Comparison of ENCODE assay signal across 8 mouse cellular contexts in the genomic region with DNA sequence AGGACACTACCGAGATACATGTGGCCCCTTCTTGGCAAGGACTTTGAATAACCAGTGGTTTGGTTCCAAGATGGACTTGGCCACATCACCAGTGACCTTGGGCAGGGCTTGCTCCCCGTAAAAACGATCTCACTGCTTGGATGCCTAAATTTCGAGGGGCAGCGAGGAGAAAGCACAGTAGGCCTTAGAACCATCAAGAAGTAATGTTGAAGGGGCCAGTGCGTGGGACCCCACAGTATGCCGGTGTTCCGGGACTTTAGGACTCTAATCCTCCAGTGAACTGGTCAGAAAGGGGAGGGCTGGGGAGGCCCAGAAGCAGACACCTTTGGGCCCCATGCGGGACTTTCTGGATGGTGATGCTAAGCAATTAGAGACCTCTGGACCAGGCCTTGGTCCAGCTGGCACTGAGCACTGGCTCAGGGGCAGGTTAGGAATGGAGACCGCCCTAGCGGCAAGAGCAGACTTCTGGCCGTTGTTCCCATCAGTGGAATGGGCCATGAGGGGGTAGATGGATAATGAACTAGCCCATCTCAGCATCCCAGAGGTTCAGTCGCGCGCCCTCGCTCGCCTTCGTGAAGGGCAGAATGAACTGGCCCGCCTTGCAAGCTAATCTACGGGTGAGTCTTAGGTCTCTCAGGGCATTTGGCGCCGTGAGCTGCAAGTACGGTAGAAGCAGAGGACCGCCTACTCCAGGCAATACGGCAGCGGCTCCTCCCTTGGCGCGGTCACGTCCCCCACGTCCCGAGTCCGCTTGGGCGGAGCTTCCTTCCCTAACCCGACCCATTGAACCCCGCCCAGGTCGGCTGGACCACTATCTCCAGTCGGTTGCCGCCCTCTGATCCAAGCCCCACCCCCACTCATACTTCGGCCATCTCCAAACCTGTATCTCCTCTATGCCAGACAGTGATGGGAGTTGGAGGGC. TPM values are rescaled to one million over a fixed set of nuclear protein-coding genes. Genes with fewer than 3 reads are reported as not detected.
DNase-seq lines count a peak whose midpoint lies in the region; ATAC-seq lines count a peak whose summit lies in the region.

No protein-coding gene starts in this region.

- ATAC-seq in hindbrain, embryonic 16.5 days, result peak; percentile 86

- H3K4me1 ChIP-seq in hindbrain, embryonic 16.5 days (ENCODE audit: control insufficient read depth, insufficient read depth, low read depth, low read length), result peaks cover 18% of the 10 kb centered on the region

- H3K36me3 ChIP-seq in hindbrain, embryonic 16.5 days (ENCODE audit: control insufficient read depth, insufficient read depth, low read length), result peaks cover 3% of the 10 kb centered on the region; the same call in 1 of the 2 replicates

- WGBS in hindbrain, embryonic 16.5 days, result under 1% methylated on average over 36 of the region's 39 CpGs

- H3K9me3 ChIP-seq in hindbrain, embryonic 16.5 days (ENCODE audit: control insufficient read depth, low read length), result no peaks in the 10 kb centered on the region

- peaks cover 28% of the 10 kb centered on the region for H3K27me3 ChIP-seq in hindbrain, embryonic 16.5 days (replicated peaks; ENCODE audit: control insufficient read depth, insufficient read depth, low read length)

- DNase-seq in WW6 (ENCODE audit: low read depth, low spot score), result peak; percentile 93
- DNase-seq in cerebellum, postnatal 36 days, result peak; percentile 85 to 90
- DNase-seq in gastrocnemius, adult 18-20 months (ENCODE audit: low spot score), result peak; percentile 97
- peak; percentile 69 to 77 for DNase-seq in left cerebral cortex, adult 18-20 months (ENCODE audit: low spot score in 2 of 2)
- DNase-seq in lung, postnatal 4 days, result peak; percentile 89 to 91
- peak; percentile 96 for DNase-seq in retina, postnatal 1 day
- peak; percentile 72 for DNase-seq in thymus, postnatal 4 days

- H3K9ac ChIP-seq in hindbrain, embryonic 16.5 days (ENCODE audit: low read depth, low read length), result peak overlapping the region; percentile 57

- H3K4me3 ChIP-seq in hindbrain, embryonic 16.5 days (ENCODE audit: low read length), result peak overlapping the region; percentile 42

- peak overlapping the region; percentile 4; the same call in 1 of the 2 replicates for H3K27ac ChIP-seq in hindbrain, embryonic 16.5 days (ENCODE audit: low read depth, low read length)

- H3K4me2 ChIP-seq in hindbrain, embryonic 16.5 days (ENCODE audit: low read length), result peak overlapping the region; percentile 68

RNA-seq across cellular contexts. Expression of gene Slc16a3, which starts 2.3 kb away (rescaled TPM):
- total RNA-seq in gastrocnemius, adult 18-20 months (2021), result 100 to 1,000 TPM; 257 to 298 TPM
- polyA plus RNA-seq in hindbrain, embryonic 16.5 days (2015; fragmentation: Nextera tagmentation; extraction: Ambion mirVana), result 11.5 and 15.2 TPM in 2 replicates
- total RNA-seq in left cerebral cortex, adult 18-20 months (2021), result 1 to 10 TPM; 3.9 to 4.0 TPM

RNA-seq across cellular contexts. Expression of gene Ccdc57, which starts 17.9 kb away (rescaled TPM):
- total RNA-seq in gastrocnemius, adult 18-20 months (2021), result 1 to 10 TPM; 3.0 to 3.5 TPM
- 6.3 and 6.7 TPM in 2 replicates for polyA plus RNA-seq in hindbrain, embryonic 16.5 days (2015; fragmentation: Nextera tagmentation; extraction: Ambion mirVana)
- total RNA-seq in left cerebral cortex, adult 18-20 months (2021), result 1 to 10 TPM; 7.2 to 9.3 TPM

RNA-seq across cellular contexts. Expression of gene Csnk1d, which starts 40.6 kb away (rescaled TPM):
- 10 to 100 TPM; 48.7 to 57.4 TPM for total RNA-seq in gastrocnemius, adult 18-20 months (2021)
- 124 and 141 TPM in 2 replicates for polyA plus RNA-seq in hindbrain, embryonic 16.5 days (2015; fragmentation: Nextera tagmentation; extraction: Ambion mirVana)
- total RNA-seq in left cerebral cortex, adult 18-20 months (2021), result 100 to 1,000 TPM; 117 to 135 TPM

Comparison
In these comparisons a context has a peak if more than half of its experiments do, and no peak if none do; other contexts are left out.
1. Peak in every context shown above with its lines: DNase-seq, ATAC-seq, H3K4me3 ChIP-seq and H3K27ac ChIP-seq.
2. RNA of gene Slc16a3, which starts 2.3 kb away (total RNA-seq): 257 to 298 TPM in gastrocnemius, adult 18-20 months; 3.9 to 4.0 TPM in left cerebral cortex, adult 18-20 months; every median in the first group is over 10 times any median in the second.